In the genomic region with DNA sequence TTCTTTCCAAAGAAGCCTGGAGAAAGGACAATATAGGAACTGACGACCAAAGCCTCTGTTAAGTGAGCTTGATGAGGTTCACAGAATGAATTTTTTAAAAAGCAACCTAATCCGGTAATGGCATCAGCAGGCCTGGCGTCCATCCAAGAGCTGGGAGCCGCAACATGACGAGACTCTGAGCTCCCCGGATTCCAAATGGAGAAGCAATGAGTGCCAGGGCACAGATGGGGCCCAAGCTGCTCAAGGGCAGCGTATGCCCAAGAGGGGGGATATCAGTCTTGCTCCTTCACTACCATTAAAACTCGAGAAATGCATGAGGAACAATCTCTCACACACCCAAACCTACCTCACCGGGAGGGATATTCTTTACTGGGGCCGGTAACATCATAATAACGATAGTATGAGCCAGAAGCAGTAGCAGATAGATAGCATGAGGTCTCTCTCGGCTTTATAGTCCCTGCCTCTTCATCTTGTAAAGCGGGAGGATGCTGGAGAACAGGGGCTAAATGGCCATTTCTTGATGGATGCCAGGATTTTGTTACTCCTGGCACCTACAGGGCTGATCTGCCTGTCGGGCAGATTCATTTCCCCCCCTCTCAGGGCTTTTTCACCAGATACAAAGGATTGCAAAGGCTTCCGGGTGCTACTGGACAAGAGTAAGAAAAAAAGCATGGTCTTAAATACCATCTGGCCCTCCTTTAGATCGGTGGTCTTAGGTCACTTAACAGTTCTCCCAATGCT, we compare ENCODE assay signal across 9 mouse cellular contexts. TPM values are rescaled to one million over a fixed set of nuclear protein-coding genes. Genes with fewer than 3 reads are reported as not detected.
DNase-seq lines count a peak whose midpoint lies in the region; ATAC-seq and TF ChIP-seq lines count a peak whose summit lies in the region.
"Had no signal": no experiment of that assay in that cellular context is flagged by ENCODE, and none has a peak within 500 bp of the region (broad histone marks: within the 10 kb centered on the region; RNA-seq: fewer than 3 reads in every experiment).

No protein-coding gene starts in this region.

- no peak for TF ChIP-seq CTCF in brain, embryonic 14.5 days (IDR thresholded peaks at IDR 0.05; ENCODE audit: borderline replicate concordance, extremely low read depth, insufficient read depth, insufficient read length)

- peak; percentile 27; the same call in 1 of the 2 replicates for ATAC-seq in frontal cortex, adult (ENCODE audit: low TSS enrichment)
- ATAC-seq in erythroblast, adult 5-6 weeks (replicated peaks; ENCODE audit: low FRiP score, poor library complexity, severe bottlenecking): no peak

- intact Hi-C loops in left cerebral cortex, postnatal 10 days (cut with DNase I): no loop called here
- intact Hi-C loops in heart, postnatal 25 days (cut with DNase I): no loop called here

- DNase-seq in kidney, postnatal 10 days: peak; percentile 43
- DNase-seq in kidney, adult 9 months: no peak
- DNase-seq in brain, embryonic 14.5 days (ENCODE audit: low read depth): peak; percentile 94
- peak; percentile 77 to 80 for DNase-seq in left cerebral cortex, postnatal 10 days (ENCODE audit: extremely low spot score in 1 of 2, low spot score in 2 of 2)
- DNase-seq in urinary bladder, postnatal 14 days (ENCODE audit: low spot score): no peak
- DNase-seq in heart, postnatal 25 days (ENCODE audit: low spot score): no peak
- DNase-seq: liver, embryonic 13.5 days had no signal

- no peak for TF ChIP-seq POLR2A in brain, embryonic 14.5 days (IDR thresholded peaks at IDR 0.05; ENCODE audit: borderline replicate concordance, extremely low read depth, insufficient read depth, insufficient read length, poor library complexity, severe bottlenecking)

RNA-seq across cellular contexts. Expression of gene Etv5, which starts 9.1 kb away (rescaled TPM):
- 19.1 and 20.6 TPM in 2 replicates for polyA plus RNA-seq in brain, embryonic 14.5 days (2012; rRNA removed)
- 10 to 100 TPM; 39.1 to 39.3 TPM for total RNA-seq in left cerebral cortex, postnatal 10 days (2021)
- 0.42 TPM in 1 of 2 replicates, not detected in the other for total RNA-seq in erythroblast, adult 5-6 weeks (2015; ENCODE audit: low replicate concordance)
- total RNA-seq in erythroblast, adult 5-6 weeks (2017; ENCODE audit: low replicate concordance): 0.77 and 3.1 TPM in 2 replicates
- 10 to 100 TPM; 12.3 to 12.6 TPM for total RNA-seq in heart, postnatal 25 days (2021)

Comparison
In these comparisons a context has a peak if more than half of its experiments do, and no peak if none do; other contexts are left out.
1. DNase-seq: peak in kidney, postnatal 10 days (single experiment), brain, embryonic 14.5 days (single experiment) and left cerebral cortex, postnatal 10 days (2 of 2); none in kidney, adult 9 months (single experiment), urinary bladder, postnatal 14 days (single experiment) and heart, postnatal 25 days (single experiment).